Mouse (Mus musculus) MEL (cell line): Measurements from ENCODE around the gene Gipc1. TPM values are rescaled to one million over a fixed set of nuclear protein-coding genes. Genes with fewer than 3 reads are reported as not detected.

ENCODE experiments used
- DNase-seq: peaks from one replicate; pipeline ENCODE4 v3.0.0; 2011; ENCODE audit warnings: low read depth, low spot score
- H3K27ac ChIP-seq: 2 replicates; pipeline ENCODE4 v1.5.1; 2012; ENCODE audit warnings: low read depth, mild to moderate bottlenecking, control low read depth, low read length, moderate library complexity; ENCODE audit not compliant: control insufficient read depth
- H3K27me3 ChIP-seq, 2 experiments: fragments of 150-350 bp in 1 of 2; sonication (generic) in 1 of 2; 2 replicates each; pipeline ENCODE4 v1.6.1; 2012; ENCODE audit warnings: low read length in 2 of 2, mild to moderate bottlenecking in 2 of 2, improper control_type of control experiment in 1 of 2, moderate library complexity in 1 of 2; ENCODE audit not compliant: insufficient read depth in 2 of 2, control insufficient read depth in 1 of 2
- H3K36me3 ChIP-seq, 2 experiments: 2 replicates each; pipeline ENCODE4 v1.6.1; 2012 to 2014; ENCODE audit warnings: low read length in 2 of 2, improper control_type of control experiment in 1 of 2, inconsistent platforms in 1 of 2, mild to moderate bottlenecking in 1 of 2; ENCODE audit not compliant: insufficient read depth in 2 of 2, control insufficient read depth in 1 of 2
- H3K4me1 ChIP-seq, 2 experiments: fragments of 150-350 bp in 1 of 2; sonication (generic) in 1 of 2; 2 replicates each; pipeline ENCODE4 v1.6.1; 2012; ENCODE audit warnings: low read length in 2 of 2, improper control_type of control experiment in 1 of 2, mild to moderate bottlenecking in 1 of 2; ENCODE audit not compliant: insufficient read depth in 2 of 2, control insufficient read depth in 1 of 2
- H3K4me3 ChIP-seq, 2 experiments: fragments of 150-350 bp in 1 of 2; sonication (generic) in 1 of 2; 2 replicates each; pipeline ENCODE4 v1.5.1; 2012; ENCODE audit warnings: low read depth in 2 of 2, low read length in 2 of 2, mild to moderate bottlenecking in 2 of 2, moderate library complexity in 2 of 2, control low read depth in 1 of 2, improper control_type of control experiment in 1 of 2; ENCODE audit not compliant: control insufficient read depth in 1 of 2, insufficient read depth in 1 of 2
- H3K79me2 ChIP-seq: 2 replicates; pipeline ENCODE4 v1.6.1; 2012; ENCODE audit warnings: mild to moderate bottlenecking, low read length, moderate library complexity; ENCODE audit not compliant: control insufficient read depth, poor library complexity, insufficient read depth
- H3K9ac ChIP-seq: 2 replicates; pipeline ENCODE4 v1.6.1; 2012; ENCODE audit warnings: low read depth, mild to moderate bottlenecking, control low read depth, low read length, moderate library complexity; ENCODE audit not compliant: control insufficient read depth, poor library complexity, severe bottlenecking
- H3K9me3 ChIP-seq: fragments of 150-350 bp; sonication (generic); replicated peaks from 2 replicates; pipeline ENCODE4 v1.6.1; 2012; ENCODE audit warnings: mild to moderate bottlenecking, low read length, improper control_type of control experiment, moderate library complexity; ENCODE audit not compliant: insufficient read depth
- BHLHE40 ChIP-seq: IDR thresholded peaks from 2 replicates; pipeline ENCODE4 v1.6.1; 2012; ENCODE audit warnings: low read depth, mild to moderate bottlenecking, inconsistent platforms, low read length, improper control_type of control experiment, borderline replicate concordance
- CHD1 ChIP-seq: IDR thresholded peaks from 2 replicates; pipeline ENCODE4 v1.6.1; 2012; ENCODE audit warnings: low read depth, mild to moderate bottlenecking, inconsistent platforms, low read length, improper control_type of control experiment
- CHD2 ChIP-seq: IDR thresholded peaks from 2 replicates; pipeline ENCODE4 v1.6.1; 2011; ENCODE audit warnings: low read length, improper control_type of control experiment
- E2F4 ChIP-seq: IDR thresholded peaks from 2 replicates; pipeline ENCODE4 v1.6.1; 2011; ENCODE audit warnings: low read depth, low read length, improper control_type of control experiment, borderline replicate concordance
- EP300 ChIP-seq, 2 experiments: IDR thresholded peaks; 2 replicates each; pipeline ENCODE4 v1.6.1; 2011; ENCODE audit warnings: improper control_type of control experiment in 2 of 2, low read length in 2 of 2, low read depth in 1 of 2, mild to moderate bottlenecking in 1 of 2
- ETS1 ChIP-seq: IDR thresholded peaks from 2 replicates; pipeline ENCODE4 v1.6.1; 2012; ENCODE audit warnings: low read depth, mild to moderate bottlenecking, inconsistent platforms, low read length, improper control_type of control experiment, moderate library complexity
- GATA1 ChIP-seq: IDR thresholded peaks from 2 replicates; pipeline ENCODE4 v1.6.1; 2011; ENCODE audit warnings: low read depth, low read length, improper control_type of control experiment
- KAT2A ChIP-seq: conservative IDR thresholded peaks from 2 replicates; pipeline ENCODE4 v1.6.1; 2012; ENCODE audit warnings: low read depth, low read length, improper control_type of control experiment, inconsistent platforms
- MAFK ChIP-seq: IDR thresholded peaks from 2 replicates; pipeline ENCODE4 v1.6.1; 2011; ENCODE audit warnings: low read depth, mild to moderate bottlenecking, low read length, improper control_type of control experiment, borderline replicate concordance
- MAX ChIP-seq: IDR thresholded peaks from 2 replicates; pipeline ENCODE4 v1.6.1; 2011; ENCODE audit warnings: low read length, improper control_type of control experiment
- MYB ChIP-seq: IDR thresholded peaks from 2 replicates; pipeline ENCODE4 v1.6.1; 2011; ENCODE audit warnings: mild to moderate bottlenecking, low read depth, low read length, improper control_type of control experiment
- MYC ChIP-seq: IDR thresholded peaks from 2 replicates; pipeline ENCODE4 v1.6.1; 2011; ENCODE audit warnings: low read depth, mild to moderate bottlenecking, low read length, improper control_type of control experiment, moderate library complexity
- NRF1 ChIP-seq: IDR thresholded peaks from 2 replicates; pipeline ENCODE4 v1.6.1; 2014; ENCODE audit warnings: low read depth, mild to moderate bottlenecking, inconsistent platforms, low read length, improper control_type of control experiment, moderate library complexity; ENCODE audit not compliant: poor library complexity, insufficient read depth, severe bottlenecking
- RCOR1 ChIP-seq: IDR thresholded peaks from 2 replicates; pipeline ENCODE4 v1.6.1; 2012; ENCODE audit warnings: low read depth, mild to moderate bottlenecking, inconsistent platforms, low read length, improper control_type of control experiment
- SMC3 ChIP-seq: IDR thresholded peaks from 2 replicates; pipeline ENCODE4 v1.6.1; 2011; ENCODE audit warnings: low read depth, low read length, improper control_type of control experiment
- USF1 ChIP-seq: IDR thresholded peaks from 2 replicates; pipeline ENCODE4 v1.6.1; 2014; ENCODE audit warnings: low read depth, mild to moderate bottlenecking, inconsistent platforms, low read length, improper control_type of control experiment, moderate library complexity
- USF2 ChIP-seq, 2 experiments: IDR thresholded peaks; 2 replicates each; pipeline ENCODE4 v1.6.1; 2011 to 2012; ENCODE audit warnings: improper control_type of control experiment in 2 of 2, low read length in 2 of 2, borderline replicate concordance in 1 of 2, inconsistent platforms in 1 of 2, low read depth in 1 of 2, mild to moderate bottlenecking in 1 of 2; ENCODE audit not compliant: insufficient read depth in 1 of 2
- ZMIZ1 ChIP-seq: IDR thresholded peaks from 2 replicates; pipeline ENCODE4 v1.6.1; 2012; ENCODE audit warnings: low read depth, mild to moderate bottlenecking, inconsistent platforms, low read length, improper control_type of control experiment, moderate library complexity
- ZNF384 ChIP-seq: IDR thresholded peaks from 2 replicates; pipeline ENCODE4 v1.6.1; 2012; ENCODE audit warnings: low read depth, mild to moderate bottlenecking, inconsistent platforms, low read length, improper control_type of control experiment
- polyA plus RNA-seq, 2 experiments: library from polyadenylated mRNA; stranded (reverse) in 1 of 2; unstranded in 1 of 2; fragments of >175 nt in 1 of 2; fragments of >200 nt in 1 of 2; gene quantifications; 2 replicates each; pipeline versions ENCODE4 v1.2.1 to v1.2.4; 2012; ENCODE audit warnings: low replicate concordance in 2 of 2, low read depth in 1 of 2; ENCODE audit not compliant: insufficient read length in 2 of 2, insufficient read depth in 1 of 2, missing spikeins in 1 of 2
- total RNA-seq: library from RNA; depleted of rRNA; stranded (reverse); fragments of 300-350 nt; gene quantifications from 2 replicates; pipeline ENCODE4 v1.2.3, GENCODE M21; 2012

Gipc1 gene
- total and polyA plus RNA-seq, 3 experiments = 38.6 to 70.7 TPM; not detected in 1

DNA sequence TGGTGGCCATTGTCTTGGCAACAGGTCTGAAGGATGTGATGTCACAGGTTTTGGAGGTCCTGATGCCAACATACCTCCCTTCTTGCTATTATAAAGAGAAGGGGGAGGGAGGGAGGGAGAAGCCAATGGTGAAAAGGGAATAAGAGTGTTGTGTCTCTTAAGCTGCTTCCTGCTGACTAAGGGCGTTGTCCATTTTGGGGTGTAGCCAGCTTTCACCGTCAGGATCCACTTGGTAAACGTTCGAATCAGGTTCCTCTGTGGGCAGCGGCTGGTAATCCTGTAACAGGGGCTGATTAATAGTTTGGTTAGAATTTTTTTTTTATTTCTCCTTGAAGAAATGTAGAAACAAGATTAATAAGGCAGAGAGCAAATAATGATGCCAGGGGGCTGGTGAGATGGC lies 12.8 kb upstream of the Gipc1 start:
- no peaks in the 10 kb centered on the region for H3K9me3 ChIP-seq
- peak overlapping the region in 1 of 2 experiments; percentile 9; a peak in 1 of 4 replicates for H3K4me3 ChIP-seq
- no peak overlapping the region; the same call in 1 of the 2 replicates for H3K9ac ChIP-seq
- peak; percentile 21; the same call in 1 of the 2 replicates for TF ChIP-seq MAFK
- 0 out of 2 replicates have a peak, but pooled peaks have one; percentile 11 for TF ChIP-seq ZNF384
- TF ChIP-seq EP300 (IDR thresholded peaks at IDR 0.05; ENCODE audit: low read depth in 1 of 2, low read length in 2 of 2) = 0 out of 4 replicates have a peak, but pooled peaks of 1 of the 2 experiments have one; percentile 46
- TF ChIP-seq ETS1 = 0 out of 2 replicates have a peak, but pooled peaks have one; percentile 35
- TF ChIP-seq CHD2 = no peak
- H3K4me1 ChIP-seq = peaks cover 2 to 16% of the 10 kb centered on the region in 2 experiments
- peak; percentile 89 for DNase-seq
- H3K36me3 ChIP-seq = peaks cover 0 to 9% of the 10 kb centered on the region in 2 experiments; a peak in 2 of 4 replicates
- H3K27ac ChIP-seq = peak overlapping the region; percentile 82
- no peaks in the 10 kb centered on the region; a peak in 1 of 4 replicates for H3K27me3 ChIP-seq
- H3K79me2 ChIP-seq = no peaks in the 10 kb centered on the region

DNA sequence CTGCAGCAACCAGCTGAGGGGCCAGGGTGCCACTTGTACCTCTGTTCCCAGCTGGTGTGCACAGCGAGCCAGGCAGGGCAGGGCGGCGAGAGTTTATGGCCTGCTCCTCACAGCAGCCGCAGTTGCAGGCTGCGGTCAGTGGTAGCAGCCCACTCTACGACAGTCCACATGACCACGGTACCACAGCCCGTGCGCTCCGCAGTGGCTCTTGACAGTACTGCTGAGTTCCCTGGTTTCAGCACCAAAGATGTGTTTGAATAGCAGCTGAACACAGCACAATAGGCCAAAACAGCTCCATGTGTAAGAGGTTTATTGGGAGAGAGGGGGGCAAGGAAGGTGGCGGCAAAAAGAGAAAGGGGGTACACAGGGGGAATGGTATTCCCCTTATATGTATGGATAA lies 5.0 kb upstream of the Gipc1 start:
- Histone ChIP-seq H3K27me3 (peaks cover 0 to 2% of the 10 kb centered on the region in 2 experiments; a peak in 1 of 4 replicates), H3K36me3 (no peaks in the 10 kb centered on the region; a peak in 1 of 4 replicates), H3K9me3 (no peaks in the 10 kb centered on the region), H3K27ac (no peak overlapping the region), H3K9ac (no peak overlapping the region), H3K4me3 (no peak overlapping the region), H3K79me2 (no peaks in the 10 kb centered on the region), H3K4me1 (peaks cover 0 to 4% of the 10 kb centered on the region in 2 experiments; a peak in 2 of 4 replicates)
- TF ChIP-seq MAX = no peak
- DNase-seq = no peak

DNA sequence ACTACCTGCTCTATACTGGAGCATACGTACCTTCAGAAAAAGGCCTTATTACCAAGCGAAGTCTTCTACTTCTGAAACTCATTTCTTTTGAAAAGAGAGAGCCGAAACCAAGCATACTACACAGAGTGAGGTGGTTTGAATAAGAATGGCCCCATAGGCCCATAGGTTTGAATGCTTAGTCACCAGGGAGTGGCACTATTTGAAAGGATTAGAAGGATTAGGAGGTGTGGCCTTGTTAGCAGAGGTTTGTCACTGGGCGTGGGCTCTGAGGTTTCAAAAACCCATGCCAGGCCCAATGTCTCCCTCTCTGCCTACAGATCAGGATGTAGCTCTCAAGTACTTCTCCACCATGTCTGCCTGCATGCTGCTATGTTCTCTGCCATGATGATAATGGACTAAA lies 4.4 kb upstream of the Gipc1 start:
- Histone ChIP-seq H3K27ac (no peak overlapping the region), H3K27me3 (peaks cover 0 to 2% of the 10 kb centered on the region in 2 experiments; a peak in 1 of 4 replicates), H3K9ac (no peak overlapping the region), H3K36me3 (no peaks in the 10 kb centered on the region; a peak in 1 of 4 replicates), H3K4me3 (no peak overlapping the region), H3K79me2 (no peaks in the 10 kb centered on the region; the same call in 1 of the 2 replicates), H3K4me1 (peaks cover 0 to 4% of the 10 kb centered on the region in 2 experiments; a peak in 2 of 4 replicates), H3K9me3 (no peaks in the 10 kb centered on the region)
- no peak for DNase-seq
- TF ChIP-seq KAT2A (no peak), CHD1 (no peak), NRF1 (no peak), EP300 (IDR thresholded peaks at IDR 0.05; ENCODE audit: low read depth in 1 of 2, low read length in 2 of 2) (no peak), MYC (no peak), GATA1 (no peak), BHLHE40 (no peak), ZNF384 (no peak), USF2 (IDR thresholded peaks at IDR 0.05; ENCODE audit: borderline replicate concordance in 1 of 2, insufficient read depth in 1 of 2, low read depth in 1 of 2, low read length in 2 of 2) (no peak), ZMIZ1 (no peak), E2F4 (no peak), MYB (no peak), MAX (no peak), ETS1 (no peak), USF1 (no peak), RCOR1 (no peak), SMC3 (no peak)
